Mouse (Mus musculus): Measurements from ENCODE around the gene Rfxank. TPM values are rescaled to one million over a fixed set of nuclear protein-coding genes. Genes with fewer than 3 reads are reported as not detected.

Rfxank gene
- polyA plus RNA-seq, 1 experiment from 2014 or later, result 17.3 TPM

DNA sequence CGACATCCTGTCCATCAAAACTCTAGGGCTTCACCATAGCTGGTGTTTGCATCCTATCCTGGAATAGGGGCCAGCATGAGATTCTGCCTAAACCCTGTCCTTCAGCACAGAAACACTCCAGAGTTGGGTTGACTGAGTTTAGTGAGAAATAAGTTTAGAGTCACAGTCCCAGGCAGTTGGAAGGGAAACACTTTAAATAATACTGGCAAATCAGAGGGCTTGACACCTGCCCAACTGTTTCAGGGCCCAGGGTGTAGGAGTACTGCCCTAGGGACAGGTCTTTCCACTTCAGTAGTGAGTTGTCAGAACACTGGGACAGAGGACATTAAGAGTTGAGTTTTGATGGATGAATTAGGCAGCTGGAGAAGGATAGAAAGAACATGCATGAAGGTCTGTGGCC, 52.8 kb downstream of the Rfxank start:
- no peaks in the 10 kb centered on the region for H3K4me1 ChIP-seq (ENCODE audit: insufficient read depth)
- ATAC-seq (ENCODE audit: insufficient read depth) (no peak), DNase-seq (no peak)
- H3K36me3 ChIP-seq (ENCODE audit: insufficient read depth), result no peaks in the 10 kb centered on the region
- no peak for TF ChIP-seq CTCF (IDR thresholded peaks at IDR 0.05; ENCODE audit: low read depth)
- no peak overlapping the region for H3K9ac ChIP-seq
- H3K4me2 ChIP-seq, result no peak overlapping the region
- H3K27ac ChIP-seq (ENCODE audit: low read depth), result no peak overlapping the region
- WGBS, result 39% methylated on average over 1 of the region's 1 CpGs
- H3K9me3 ChIP-seq (ENCODE audit: low read depth, low read length), result no peaks in the 10 kb centered on the region
- peaks cover 93% of the 10 kb centered on the region for H3K27me3 ChIP-seq (ENCODE audit: insufficient read depth, low read length)
- H3K4me3 ChIP-seq (ENCODE audit: low read depth, low read length), result no peak overlapping the region

DNA sequence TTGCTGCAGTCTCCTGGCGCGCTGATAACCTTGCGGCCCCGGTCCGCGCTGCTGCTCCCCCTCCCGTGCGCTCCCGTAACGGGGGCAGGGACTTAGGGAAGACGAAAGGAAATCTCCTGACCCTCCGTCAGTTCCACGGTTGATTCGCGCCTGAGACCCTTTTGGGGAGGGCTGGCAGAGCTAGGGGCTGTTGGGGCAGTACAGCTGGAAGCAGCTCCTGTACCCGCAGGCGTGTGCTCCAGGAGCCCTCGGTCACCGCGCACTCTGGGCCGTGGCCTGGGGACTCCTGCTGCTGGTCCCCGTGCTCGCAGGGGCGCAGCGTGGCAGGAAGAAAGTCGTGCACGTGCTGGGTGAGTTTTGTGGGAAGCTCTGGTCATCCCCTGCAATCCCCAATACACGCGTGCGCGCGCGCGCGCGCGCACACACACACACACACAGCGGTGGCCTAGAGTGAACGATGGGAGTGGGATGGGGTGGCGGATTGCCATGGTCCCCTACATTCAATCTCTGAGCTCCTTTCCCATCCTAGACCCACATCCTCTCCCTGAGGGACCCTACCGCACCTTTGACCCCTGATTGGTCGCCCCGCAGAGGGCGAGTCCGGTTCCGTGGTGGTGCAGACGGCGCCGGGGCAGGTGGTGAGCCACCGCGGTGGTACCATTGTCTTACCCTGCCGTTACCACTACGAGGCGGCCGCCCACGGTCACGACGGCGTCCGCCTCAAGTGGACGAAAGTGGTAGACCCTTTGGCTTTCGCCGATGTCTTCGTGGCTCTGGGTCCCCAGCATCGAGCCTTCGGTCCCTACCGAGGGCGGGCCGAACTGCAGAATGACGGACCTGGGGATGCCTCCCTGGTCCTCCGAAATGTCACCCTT, 54.5 kb downstream of the Rfxank start:
- DNase-seq (peak; percentile 9), ATAC-seq (ENCODE audit: insufficient read depth) (no peak)
- Histone ChIP-seq H3K36me3 (ENCODE audit: insufficient read depth) (no peaks in the 10 kb centered on the region), H3K27me3 (ENCODE audit: insufficient read depth, low read length) (peaks cover 78% of the 10 kb centered on the region), H3K4me3 (ENCODE audit: low read depth, low read length) (peak overlapping the region; percentile 30), H3K4me1 (ENCODE audit: insufficient read depth) (no peaks in the 10 kb centered on the region), H3K9me3 (ENCODE audit: low read depth, low read length) (no peaks in the 10 kb centered on the region), H3K27ac (ENCODE audit: low read depth) (no peak overlapping the region), H3K4me2 (peak overlapping the region; percentile 57), H3K9ac (no peak overlapping the region)
- 2% methylated on average over 71 of the region's 71 CpGs for WGBS
- TF ChIP-seq CTCF (IDR thresholded peaks at IDR 0.05; ENCODE audit: low read depth), result peak; percentile 14; the same call in 1 of the 2 replicates

DNA sequence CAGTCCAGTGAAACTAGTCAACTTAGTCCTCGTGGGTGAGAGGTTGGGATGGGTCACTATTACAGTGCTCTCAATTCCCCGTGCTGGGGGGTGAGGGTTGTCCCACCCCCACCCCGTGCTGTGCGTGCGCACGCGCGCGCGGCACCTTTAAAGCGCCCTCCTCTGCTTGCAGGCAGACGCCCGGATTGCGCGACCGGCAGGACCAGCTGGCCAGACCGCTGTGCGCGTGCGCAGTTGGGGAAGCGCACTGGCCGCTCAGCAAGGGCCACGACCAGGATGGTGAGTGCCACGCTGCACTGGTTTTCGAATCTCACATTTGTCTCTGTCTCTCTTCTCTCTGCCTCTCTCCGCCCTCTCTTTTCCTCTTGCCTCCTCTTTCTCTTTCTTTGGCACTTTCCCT, 55.7 kb downstream of the Rfxank start, which contains the start of gene Hapln4:
Hapln4 (plus strand) TSS at position 173 of the 400 bp plus-strand sequence.
- WGBS, result under 1% methylated on average over 26 of the region's 26 CpGs
- TF ChIP-seq CTCF (IDR thresholded peaks at IDR 0.05; ENCODE audit: low read depth), result no peak
- Histone ChIP-seq H3K4me3 (ENCODE audit: low read depth, low read length) (peak within 1 kb of the TSS; percentile 30), H3K36me3 (ENCODE audit: insufficient read depth) (no peaks in the 10 kb centered on the region), H3K9ac (no peak within 1 kb of the TSS), H3K27ac (ENCODE audit: low read depth) (no peak within 1 kb of the TSS), H3K4me1 (ENCODE audit: insufficient read depth) (no peaks in the 10 kb centered on the region), H3K27me3 (ENCODE audit: insufficient read depth, low read length) (peaks cover 66% of the 10 kb centered on the region), H3K4me2 (peak within 1 kb of the TSS; percentile 57), H3K9me3 (ENCODE audit: low read depth, low read length) (no peaks in the 10 kb centered on the region)
- DNase-seq (peak; percentile 65), ATAC-seq (ENCODE audit: insufficient read depth) (no peak)

DNA sequence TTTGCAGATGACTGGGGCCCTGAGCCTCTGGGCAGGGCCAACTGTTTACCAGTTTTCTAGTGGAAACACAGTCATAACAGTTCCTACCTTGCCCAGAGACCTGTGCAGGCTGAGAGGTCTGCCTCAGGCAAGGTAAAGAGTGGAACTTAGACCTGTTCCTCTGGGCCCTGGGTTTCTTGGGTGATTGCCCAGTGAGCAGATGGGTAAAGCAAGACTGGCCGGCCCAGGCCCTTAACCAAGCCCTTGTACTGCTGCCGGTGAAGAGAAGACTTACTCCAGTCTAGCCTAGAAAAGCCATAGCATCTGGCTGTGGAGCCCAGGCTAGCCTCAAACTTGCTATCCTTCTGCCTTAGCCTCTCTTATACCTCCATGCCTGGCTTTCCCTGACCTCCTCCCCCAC, 57.0 kb downstream of the Rfxank start:
- Histone ChIP-seq H3K4me2 (no peak overlapping the region), H3K36me3 (ENCODE audit: insufficient read depth) (no peaks in the 10 kb centered on the region), H3K9me3 (ENCODE audit: low read depth, low read length) (no peaks in the 10 kb centered on the region), H3K9ac (no peak overlapping the region), H3K27me3 (ENCODE audit: insufficient read depth, low read length) (peaks cover 53% of the 10 kb centered on the region), H3K4me3 (ENCODE audit: low read depth, low read length) (no peak overlapping the region), H3K27ac (ENCODE audit: low read depth) (no peak overlapping the region), H3K4me1 (ENCODE audit: insufficient read depth) (no peaks in the 10 kb centered on the region)
- TF ChIP-seq CTCF (IDR thresholded peaks at IDR 0.05; ENCODE audit: low read depth), result no peak
- 89% methylated on average over 2 of the region's 2 CpGs for WGBS
- ATAC-seq (ENCODE audit: insufficient read depth) (no peak), DNase-seq (no peak)

Small RNAs within 50 kb of the gene (microRNA-seq; reads per million reads assigned to microRNA genes)
- gene Mir7066 (ENCODE audit: borderline number of aligned reads), result not detected

Other genes with a start within 250 kb of the Rfxank start
- gene Tssk6, start 237.0 kb downstream of the Rfxank start, polyA plus RNA-seq (2014; fragmentation: Nextera tagmentation; extraction: Ambion mirVana), result 3.8 and 4.3 TPM in 2 replicates
- gene Ndufa13, start 236.6 kb downstream of the Rfxank start, polyA plus RNA-seq (2014; fragmentation: Nextera tagmentation; extraction: Ambion mirVana), result 163 and 171 TPM in 2 replicates
- gene Yjefn3, start 236.4 kb downstream of the Rfxank start, polyA plus RNA-seq (2014; fragmentation: Nextera tagmentation; extraction: Ambion mirVana), result 3.6 and 4.3 TPM in 2 replicates
- gene Gatad2a, start 142.8 kb downstream of the Rfxank start, polyA plus RNA-seq (2014; fragmentation: Nextera tagmentation; extraction: Ambion mirVana), result 81.5 and 92.4 TPM in 2 replicates
- gene Mau2, start 96.4 kb downstream of the Rfxank start, polyA plus RNA-seq (2014; fragmentation: Nextera tagmentation; extraction: Ambion mirVana), result 49.6 and 50.7 TPM in 2 replicates
- gene Sugp1, start 96.3 kb downstream of the Rfxank start, polyA plus RNA-seq (2014; fragmentation: Nextera tagmentation; extraction: Ambion mirVana), result 33.6 and 39.3 TPM in 2 replicates
- 0.39 and 1.1 TPM in 2 replicates for gene Tm6sf2, start 66.2 kb downstream of the Rfxank start, polyA plus RNA-seq (2014; fragmentation: Nextera tagmentation; extraction: Ambion mirVana)
- 0.05 TPM in 1 of 2 replicates, not detected in the other for gene Hapln4, start 55.7 kb downstream of the Rfxank start, polyA plus RNA-seq (2014; fragmentation: Nextera tagmentation; extraction: Ambion mirVana)
- 0.05 and 0.07 TPM in 2 replicates for gene Ncan, start 18.3 kb downstream of the Rfxank start, polyA plus RNA-seq (2014; fragmentation: Nextera tagmentation; extraction: Ambion mirVana)
- 23.1 and 25.2 TPM in 2 replicates for gene Nr2c2ap, start 7.8 kb downstream of the Rfxank start, polyA plus RNA-seq (2014; fragmentation: Nextera tagmentation; extraction: Ambion mirVana)
- gene Borcs8, start 345 bp upstream of the Rfxank start, polyA plus RNA-seq (2014; fragmentation: Nextera tagmentation; extraction: Ambion mirVana), result 42.5 and 45.7 TPM in 2 replicates
- gene Mef2b, start 557 bp upstream of the Rfxank start, polyA plus RNA-seq (2014; fragmentation: Nextera tagmentation; extraction: Ambion mirVana), result 0.26 and 0.28 TPM in 2 replicates
- gene Tmem161a, start 33.2 kb upstream of the Rfxank start, polyA plus RNA-seq (2014; fragmentation: Nextera tagmentation; extraction: Ambion mirVana), result 49.1 and 50.5 TPM in 2 replicates
- 2.9 and 3.2 TPM in 2 replicates for gene Slc25a42, start 73.2 kb upstream of the Rfxank start, polyA plus RNA-seq (2014; fragmentation: Nextera tagmentation; extraction: Ambion mirVana)
- gene Sugp2, start 95.1 kb upstream of the Rfxank start, polyA plus RNA-seq (2014; fragmentation: Nextera tagmentation; extraction: Ambion mirVana), result 33.4 and 33.5 TPM in 2 replicates
- 27.8 and 28.6 TPM in 2 replicates for gene Armc6, start 95.3 kb upstream of the Rfxank start, polyA plus RNA-seq (2014; fragmentation: Nextera tagmentation; extraction: Ambion mirVana)
- 66.4 and 77.9 TPM in 2 replicates for gene Homer3, start 143.7 kb upstream of the Rfxank start, polyA plus RNA-seq (2014; fragmentation: Nextera tagmentation; extraction: Ambion mirVana)
- gene Ddx49, start 163.3 kb upstream of the Rfxank start, polyA plus RNA-seq (2014; fragmentation: Nextera tagmentation; extraction: Ambion mirVana), result 46.1 and 47.9 TPM in 2 replicates
- gene Cope, start 163.4 kb upstream of the Rfxank start, polyA plus RNA-seq (2014; fragmentation: Nextera tagmentation; extraction: Ambion mirVana), result 286 and 303 TPM in 2 replicates
- gene Cers1, start 176.6 kb upstream of the Rfxank start, polyA plus RNA-seq (2014; fragmentation: Nextera tagmentation; extraction: Ambion mirVana), result 2.7 and 3.6 TPM in 2 replicates
- 2.4 and 4.2 TPM in 2 replicates for gene Gdf1, start 190.7 kb upstream of the Rfxank start, polyA plus RNA-seq (2014; fragmentation: Nextera tagmentation; extraction: Ambion mirVana)
- 23.3 and 27.2 TPM in 2 replicates for gene Upf1, start 214.1 kb upstream of the Rfxank start, polyA plus RNA-seq (2014; fragmentation: Nextera tagmentation; extraction: Ambion mirVana)
- 0.43 and 0.53 TPM in 2 replicates for gene Comp, start 234.4 kb upstream of the Rfxank start, polyA plus RNA-seq (2014; fragmentation: Nextera tagmentation; extraction: Ambion mirVana)

Data from lung, embryonic 14.5 days (tissue).